Mouse (Mus musculus): ENCODE data around the gene Tceal1. TPM values are rescaled to one million over a fixed set of nuclear protein-coding genes. Genes with fewer than 3 reads are reported as not detected.

Gene Tceal1
- total and polyA plus RNA-seq, 2 experiments from 2014 or later, result 7.3 to 13.9 TPM

DNA sequence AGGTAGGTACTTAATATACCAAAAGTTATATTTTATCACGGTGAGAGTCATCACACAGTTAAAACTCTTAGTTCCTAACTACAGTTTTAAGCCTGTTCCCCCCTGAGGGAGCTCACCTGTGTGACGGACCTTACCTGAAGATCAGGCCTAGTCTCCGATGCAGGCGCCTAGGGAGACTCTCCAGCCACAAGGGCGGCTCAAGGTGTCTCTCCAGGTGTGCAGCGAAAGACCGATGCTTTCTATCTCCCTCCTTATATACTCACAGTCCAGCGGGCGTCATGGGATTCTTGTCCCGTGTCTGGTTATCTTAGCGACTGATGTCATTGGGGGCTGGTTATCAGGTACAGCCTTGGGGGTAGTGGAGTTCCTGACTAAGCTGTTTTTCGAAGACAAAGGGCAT, 35.7 kb downstream of the Tceal1 start, which contains the start of gene Morf4l2:
TSS of gene Morf4l2 (minus strand) at position 232 of the 400 bp plus-strand sequence.
- Histone ChIP-seq H3K4me1 (ENCODE audit: control insufficient read depth, insufficient read depth) (no peaks in the 10 kb centered on the region), H3K9me3 (replicated peaks; ENCODE audit: control insufficient read depth, low read length) (no peaks in the 10 kb centered on the region), H3K36me3 (replicated peaks; ENCODE audit: control insufficient read depth, insufficient read depth, low read length) (no peaks in the 10 kb centered on the region), H3K4me3 (ENCODE audit: low read depth, low read length) (peak within 1 kb of the TSS; percentile 55), H3K9ac (replicated peaks; ENCODE audit: low read depth, low read length) (peak within 1 kb of the TSS; percentile 53; the same call in 1 of the 2 replicates), H3K27me3 (ENCODE audit: control insufficient read depth, insufficient read depth, low read length) (no peaks in the 10 kb centered on the region), H3K27ac (ENCODE audit: low read depth) (peak within 1 kb of the TSS; percentile 93), H3K4me2 (ENCODE audit: low read depth, low read length) (peak within 1 kb of the TSS; percentile 63)
- 75% methylated on average over 12 of the region's 12 CpGs for WGBS
- DNase-seq (ENCODE audit: low spot score) (no peak), ATAC-seq (ENCODE audit: insufficient read depth, low read depth) (no peak)
- TF ChIP-seq EP300 (IDR thresholded peaks at IDR 0.05; ENCODE audit: low read depth) (no peak), CTCF (IDR thresholded peaks at IDR 0.05; ENCODE audit: low read depth) (no peak)

DNA sequence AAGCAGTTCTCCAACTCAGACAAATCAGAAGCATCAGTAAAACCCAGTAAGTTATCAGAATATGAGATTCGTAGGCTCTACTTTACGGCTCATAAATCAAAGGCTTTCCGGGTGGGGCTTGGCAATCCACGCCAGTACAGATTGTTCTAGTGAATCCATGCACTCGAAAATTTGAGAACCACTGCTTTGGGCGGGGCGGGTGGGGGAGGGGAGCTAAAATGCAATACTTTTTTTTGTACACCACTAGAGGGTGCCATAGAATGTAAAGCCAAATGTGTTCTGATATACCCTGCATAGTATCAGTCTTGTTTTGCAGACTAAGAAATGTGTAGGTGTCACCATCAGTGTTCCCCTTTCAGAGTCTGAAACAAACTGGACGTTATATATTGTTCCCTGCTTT, 36.9 kb downstream of the Tceal1 start:
- ATAC-seq (ENCODE audit: insufficient read depth, low read depth), result no peak
- WGBS, result 66% methylated on average over 8 of the region's 8 CpGs
- TF ChIP-seq EP300 (IDR thresholded peaks at IDR 0.05; ENCODE audit: low read depth) (no peak), CTCF (IDR thresholded peaks at IDR 0.05; ENCODE audit: low read depth) (no peak; the same call in 1 of the 2 replicates)
- Histone ChIP-seq H3K4me1 (ENCODE audit: control insufficient read depth, insufficient read depth) (no peaks in the 10 kb centered on the region), H3K27ac (ENCODE audit: low read depth) (no peak overlapping the region), H3K4me2 (ENCODE audit: low read depth, low read length) (no peak overlapping the region), H3K36me3 (replicated peaks; ENCODE audit: control insufficient read depth, insufficient read depth, low read length) (no peaks in the 10 kb centered on the region), H3K4me3 (ENCODE audit: low read depth, low read length) (no peak overlapping the region), H3K9me3 (replicated peaks; ENCODE audit: control insufficient read depth, low read length) (no peaks in the 10 kb centered on the region), H3K27me3 (ENCODE audit: control insufficient read depth, insufficient read depth, low read length) (no peaks in the 10 kb centered on the region), H3K9ac (replicated peaks; ENCODE audit: low read depth, low read length) (no peak overlapping the region)
- DNase-seq (ENCODE audit: low spot score), result no peak

DNA sequence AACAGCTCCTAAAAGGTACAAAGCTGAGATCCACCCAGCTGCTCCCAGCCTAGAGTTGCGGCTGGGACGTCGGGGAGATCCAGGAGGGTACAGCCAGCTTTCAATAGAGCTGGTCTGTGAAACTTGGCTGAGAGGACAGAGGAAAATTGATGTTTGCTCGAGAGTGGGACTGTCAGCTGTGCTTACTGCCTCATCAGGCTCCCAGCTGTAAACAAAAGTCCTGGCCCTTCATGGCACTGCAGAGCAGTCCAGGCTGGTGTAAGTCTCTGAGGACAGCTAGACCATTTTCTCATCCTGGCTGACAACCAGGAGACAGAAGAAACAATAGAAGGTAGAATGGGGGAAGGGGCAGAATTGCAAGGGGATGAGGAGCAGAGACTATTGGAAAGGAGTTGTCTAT, 41.5 kb downstream of the Tceal1 start:
- Histone ChIP-seq H3K36me3 (replicated peaks; ENCODE audit: control insufficient read depth, insufficient read depth, low read length) (no peaks in the 10 kb centered on the region), H3K27ac (ENCODE audit: low read depth) (no peak overlapping the region), H3K27me3 (ENCODE audit: control insufficient read depth, insufficient read depth, low read length) (no peaks in the 10 kb centered on the region), H3K9ac (replicated peaks; ENCODE audit: low read depth, low read length) (no peak overlapping the region), H3K4me1 (ENCODE audit: control insufficient read depth, insufficient read depth) (no peaks in the 10 kb centered on the region), H3K4me2 (ENCODE audit: low read depth, low read length) (no peak overlapping the region), H3K9me3 (replicated peaks; ENCODE audit: control insufficient read depth, low read length) (no peaks in the 10 kb centered on the region), H3K4me3 (ENCODE audit: low read depth, low read length) (no peak overlapping the region)
- no peak for TF ChIP-seq EP300 (IDR thresholded peaks at IDR 0.05; ENCODE audit: low read depth)
- no peak for TF ChIP-seq CTCF (IDR thresholded peaks at IDR 0.05; ENCODE audit: low read depth)
- WGBS, result 71% methylated on average over 4 of the region's 4 CpGs
- ATAC-seq (ENCODE audit: insufficient read depth, low read depth) (no peak), DNase-seq (ENCODE audit: low spot score) (no peak)

DNA sequence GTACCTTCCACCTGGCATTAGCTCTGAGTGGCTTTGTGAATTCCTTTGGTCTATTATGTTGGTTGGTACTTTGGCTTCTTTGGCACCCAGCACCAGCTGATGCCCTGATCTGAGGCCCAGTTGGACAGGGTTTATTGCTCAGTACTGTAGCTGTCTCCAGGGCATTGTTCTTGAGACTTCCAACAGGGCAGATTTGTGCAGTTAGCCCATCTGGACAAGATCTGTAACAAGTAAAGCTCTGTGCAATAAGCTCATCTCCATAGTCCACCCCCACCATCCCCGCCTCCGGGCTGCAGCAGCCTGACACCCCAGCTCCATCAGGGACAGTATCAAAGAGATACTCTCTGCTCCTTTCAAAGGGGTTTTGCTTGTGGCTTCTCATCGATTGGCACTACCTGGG, 47.7 kb downstream of the Tceal1 start:
- DNase-seq (ENCODE audit: low spot score) (no peak), ATAC-seq (ENCODE audit: insufficient read depth, low read depth) (no peak)
- Histone ChIP-seq H3K4me1 (ENCODE audit: control insufficient read depth, insufficient read depth) (no peaks in the 10 kb centered on the region), H3K27me3 (ENCODE audit: control insufficient read depth, insufficient read depth, low read length) (no peaks in the 10 kb centered on the region), H3K9me3 (replicated peaks; ENCODE audit: control insufficient read depth, low read length) (no peaks in the 10 kb centered on the region), H3K27ac (ENCODE audit: low read depth) (no peak overlapping the region), H3K4me3 (ENCODE audit: low read depth, low read length) (no peak overlapping the region), H3K36me3 (replicated peaks; ENCODE audit: control insufficient read depth, insufficient read depth, low read length) (no peaks in the 10 kb centered on the region; the same call in 1 of the 2 replicates), H3K4me2 (ENCODE audit: low read depth, low read length) (no peak overlapping the region), H3K9ac (replicated peaks; ENCODE audit: low read depth, low read length) (no peak overlapping the region)
- 89% methylated on average over 3 of the region's 3 CpGs for WGBS
- TF ChIP-seq CTCF (IDR thresholded peaks at IDR 0.05; ENCODE audit: low read depth), result no peak
- no peak for TF ChIP-seq EP300 (IDR thresholded peaks at IDR 0.05; ENCODE audit: low read depth)

Other genes with a start within 250 kb of the Tceal1 start
- not detected in 2 replicates for gene Kir3dl1, start 190.0 kb upstream of the Tceal1 start, total RNA-seq (2014; rRNA removed; ENCODE audit: low replicate concordance)
- gene Kir3dl1, start 190.0 kb upstream of the Tceal1 start, polyA plus RNA-seq (2015; fragmentation: Nextera tagmentation; extraction: Ambion mirVana), result not detected in 2 replicates
- not detected in 2 replicates for gene Kir3dl2, start 163.9 kb upstream of the Tceal1 start, total RNA-seq (2014; rRNA removed; ENCODE audit: low replicate concordance)
- gene Kir3dl2, start 163.9 kb upstream of the Tceal1 start, polyA plus RNA-seq (2015; fragmentation: Nextera tagmentation; extraction: Ambion mirVana), result not detected in 2 replicates
- not detected in 2 replicates for gene Tceal3, start 117.1 kb upstream of the Tceal1 start, total RNA-seq (2014; rRNA removed; ENCODE audit: low replicate concordance)
- gene Tceal3, start 117.1 kb upstream of the Tceal1 start, polyA plus RNA-seq (2015; fragmentation: Nextera tagmentation; extraction: Ambion mirVana), result 0.85 and 1.3 TPM in 2 replicates
- gene Morf4l2, start 35.7 kb downstream of the Tceal1 start, total RNA-seq (2014; rRNA removed; ENCODE audit: low replicate concordance), result 115 and 173 TPM in 2 replicates
- gene Morf4l2, start 35.7 kb downstream of the Tceal1 start, polyA plus RNA-seq (2015; fragmentation: Nextera tagmentation; extraction: Ambion mirVana), result 212 and 214 TPM in 2 replicates
- gene Glra4, start 72.2 kb downstream of the Tceal1 start, total RNA-seq (2014; rRNA removed; ENCODE audit: low replicate concordance), result not detected in 2 replicates
- not detected in 2 replicates for gene Glra4, start 72.2 kb downstream of the Tceal1 start, polyA plus RNA-seq (2015; fragmentation: Nextera tagmentation; extraction: Ambion mirVana)
- gene Plp1, start 114.7 kb downstream of the Tceal1 start, total RNA-seq (2014; rRNA removed; ENCODE audit: low replicate concordance), result 0.81 and 7.2 TPM in 2 replicates
- 1.9 and 2.1 TPM in 2 replicates for gene Plp1, start 114.7 kb downstream of the Tceal1 start, polyA plus RNA-seq (2015; fragmentation: Nextera tagmentation; extraction: Ambion mirVana)
- gene Rab9b, start 160.8 kb downstream of the Tceal1 start, total RNA-seq (2014; rRNA removed; ENCODE audit: low replicate concordance), result not detected in 2 replicates
- 0.10 and 0.16 TPM in 2 replicates for gene Rab9b, start 160.8 kb downstream of the Tceal1 start, polyA plus RNA-seq (2015; fragmentation: Nextera tagmentation; extraction: Ambion mirVana)
- not detected in 2 replicates for gene H2bfm, start 219.3 kb downstream of the Tceal1 start, total RNA-seq (2014; rRNA removed; ENCODE audit: low replicate concordance)
- not detected in 2 replicates for gene H2bfm, start 219.3 kb downstream of the Tceal1 start, polyA plus RNA-seq (2015; fragmentation: Nextera tagmentation; extraction: Ambion mirVana)

Data from heart, postnatal 0 days (tissue).